Mouse (Mus musculus) E14TG2a.4 (cell line): Measurements from ENCODE around the gene Defb48.

ENCODE experiments used
- CTCF ChIP-seq: conservative IDR thresholded peaks from 2 replicates; pipeline ENCODE4 v1.5.1; 2014; ENCODE audit warnings: low read length
- NANOG ChIP-seq: IDR thresholded peaks from 2 replicates; pipeline ENCODE4 v1.6.1; 2014; ENCODE audit warnings: borderline replicate concordance, low read length, mixed read lengths
- POU5F1 ChIP-seq: IDR thresholded peaks from 2 replicates; pipeline ENCODE4 v1.6.1; 2014; ENCODE audit warnings: low read length, borderline replicate concordance

DNA sequence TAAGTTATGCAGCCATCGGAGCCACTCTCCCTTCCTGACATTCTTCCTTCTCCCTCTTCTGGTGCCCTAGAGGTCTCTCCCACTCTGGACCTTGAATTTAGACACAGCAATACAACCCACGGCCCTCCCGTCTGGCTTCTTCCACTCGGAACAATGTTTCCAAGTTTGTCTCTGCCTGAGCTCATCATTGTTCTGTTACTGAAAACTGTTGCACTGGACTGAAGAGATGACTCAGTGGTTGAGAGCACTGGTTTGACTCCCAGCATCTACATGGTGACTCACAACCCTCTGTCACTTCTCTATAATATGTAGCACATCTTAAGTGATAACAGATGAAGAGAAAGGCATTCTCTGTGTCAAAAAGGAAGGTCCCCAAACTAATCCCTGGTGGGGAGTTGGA is 30.4 kb upstream of the Defb48 start:
- no peak for TF ChIP-seq CTCF
- no peak for TF ChIP-seq NANOG
- TF ChIP-seq POU5F1, result no peak
